Mouse (Mus musculus) neural tube, embryonic 10.5 days (tissue): ENCODE measurements around the gene Rnf135.
"Not testable (repeated sequence)": the region's sequence is repeated elsewhere in the genome, so short reads cannot be mapped to it uniquely, and the experiment has no call there.

ENCODE experiments used
- DNase-seq: peaks from one replicate; pipeline ENCODE4 v3.0.0-alpha.2; 2017; ENCODE audit warnings: low spot score; ENCODE audit errors: extremely low spot score

The Rnf135 gene

DNA sequence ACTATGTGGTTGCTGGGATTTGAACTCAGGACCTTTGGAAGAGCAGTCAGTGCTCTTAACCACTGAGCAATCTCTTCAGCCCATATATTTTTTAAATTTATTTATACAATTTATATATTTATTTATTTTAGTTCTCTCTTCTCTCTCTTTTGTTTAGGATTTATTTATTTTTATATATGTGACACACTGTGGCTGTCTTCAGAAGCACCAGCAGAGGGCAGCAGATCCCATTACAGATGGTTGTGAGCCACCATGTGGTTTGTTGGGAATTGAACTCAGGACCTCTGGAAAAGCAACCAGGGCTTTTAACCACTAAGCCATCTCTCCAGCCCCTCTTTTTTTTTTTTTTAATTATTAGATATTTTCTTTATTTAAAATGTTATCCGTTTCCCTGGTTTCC, 16.7 kb downstream of the Rnf135 start:
- no peak for DNase-seq

DNA sequence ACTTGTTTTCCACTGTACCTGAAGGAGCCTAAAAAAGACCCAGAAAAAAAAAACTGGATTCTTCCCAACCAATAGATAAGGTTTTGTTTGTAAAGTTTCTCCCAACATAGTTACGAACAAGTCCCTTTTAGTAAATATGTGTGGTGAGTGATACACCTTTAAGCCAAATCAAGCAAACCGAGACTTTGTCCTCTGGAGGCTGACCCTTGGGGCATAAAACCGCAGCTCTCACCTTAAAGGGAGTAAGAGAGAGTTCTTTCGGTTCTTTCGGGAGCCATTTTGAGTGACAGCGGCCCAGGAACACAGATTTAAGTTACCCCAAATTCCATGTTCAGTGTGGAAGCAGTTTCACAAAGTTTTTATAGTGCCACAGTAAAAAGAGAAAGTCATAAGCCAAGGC, 18.6 kb downstream of the Rnf135 start:
- DNase-seq = no peak

DNA sequence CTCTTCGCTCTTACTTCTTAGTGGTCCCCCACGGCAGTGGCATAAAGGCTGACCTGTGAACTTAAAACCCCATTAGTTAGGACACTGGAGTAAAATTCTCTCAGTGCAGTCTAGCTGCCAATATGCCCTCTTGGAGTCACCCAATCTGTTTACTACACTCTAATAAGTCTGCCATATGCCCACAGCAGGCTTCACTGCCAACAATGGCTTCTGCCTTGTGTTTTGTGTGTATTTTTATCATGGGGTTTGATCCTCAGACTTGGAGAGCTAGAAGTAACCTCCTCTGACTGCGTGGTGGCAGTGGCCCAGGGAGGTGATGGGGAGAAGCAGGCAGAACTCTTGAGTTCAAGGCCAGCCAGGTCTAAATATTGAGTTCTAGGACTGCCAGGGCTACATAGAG, 20.4 kb downstream of the Rnf135 start:
- DNase-seq = no peak

DNA sequence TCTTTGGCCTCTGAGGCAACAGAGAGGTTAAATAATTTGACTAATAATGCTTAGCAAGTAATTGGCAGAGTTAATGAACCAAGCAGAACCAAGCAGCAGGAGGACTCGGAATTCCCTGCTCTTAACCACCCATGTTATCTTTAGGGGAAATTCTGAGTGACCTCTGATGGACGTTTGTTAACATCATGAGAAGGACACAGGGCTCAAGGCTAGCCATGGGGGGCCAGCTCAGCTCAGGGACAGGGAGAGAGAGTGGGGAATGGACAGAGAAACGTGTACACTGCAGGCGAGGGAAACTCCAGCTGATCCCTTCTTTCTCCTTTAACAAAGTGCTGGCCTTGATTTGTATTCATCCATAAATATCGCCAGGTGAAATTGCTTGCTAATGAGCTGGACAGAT, 21.3 kb downstream of the Rnf135 start:
- no peak for DNase-seq

DNA sequence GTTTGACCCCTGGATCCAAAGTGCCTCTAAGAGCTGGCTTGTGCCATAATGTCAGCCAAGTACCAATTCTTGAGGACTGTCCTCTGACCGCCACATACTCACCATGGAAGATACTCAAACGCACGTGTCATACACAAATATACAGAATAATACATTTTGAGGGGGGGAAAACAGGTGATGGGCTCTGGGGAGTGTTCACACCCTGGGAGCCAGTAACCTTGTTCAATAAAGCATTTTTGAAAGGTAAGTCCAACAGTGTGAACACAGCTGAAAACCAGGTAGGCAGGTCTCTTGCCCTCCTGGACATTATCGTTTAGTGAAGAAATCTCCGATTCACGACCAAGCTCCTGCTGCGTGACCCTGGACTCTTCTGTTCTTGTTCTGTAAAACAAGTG, 24.8 kb downstream of the Rnf135 start:
- no peak for DNase-seq

DNA sequence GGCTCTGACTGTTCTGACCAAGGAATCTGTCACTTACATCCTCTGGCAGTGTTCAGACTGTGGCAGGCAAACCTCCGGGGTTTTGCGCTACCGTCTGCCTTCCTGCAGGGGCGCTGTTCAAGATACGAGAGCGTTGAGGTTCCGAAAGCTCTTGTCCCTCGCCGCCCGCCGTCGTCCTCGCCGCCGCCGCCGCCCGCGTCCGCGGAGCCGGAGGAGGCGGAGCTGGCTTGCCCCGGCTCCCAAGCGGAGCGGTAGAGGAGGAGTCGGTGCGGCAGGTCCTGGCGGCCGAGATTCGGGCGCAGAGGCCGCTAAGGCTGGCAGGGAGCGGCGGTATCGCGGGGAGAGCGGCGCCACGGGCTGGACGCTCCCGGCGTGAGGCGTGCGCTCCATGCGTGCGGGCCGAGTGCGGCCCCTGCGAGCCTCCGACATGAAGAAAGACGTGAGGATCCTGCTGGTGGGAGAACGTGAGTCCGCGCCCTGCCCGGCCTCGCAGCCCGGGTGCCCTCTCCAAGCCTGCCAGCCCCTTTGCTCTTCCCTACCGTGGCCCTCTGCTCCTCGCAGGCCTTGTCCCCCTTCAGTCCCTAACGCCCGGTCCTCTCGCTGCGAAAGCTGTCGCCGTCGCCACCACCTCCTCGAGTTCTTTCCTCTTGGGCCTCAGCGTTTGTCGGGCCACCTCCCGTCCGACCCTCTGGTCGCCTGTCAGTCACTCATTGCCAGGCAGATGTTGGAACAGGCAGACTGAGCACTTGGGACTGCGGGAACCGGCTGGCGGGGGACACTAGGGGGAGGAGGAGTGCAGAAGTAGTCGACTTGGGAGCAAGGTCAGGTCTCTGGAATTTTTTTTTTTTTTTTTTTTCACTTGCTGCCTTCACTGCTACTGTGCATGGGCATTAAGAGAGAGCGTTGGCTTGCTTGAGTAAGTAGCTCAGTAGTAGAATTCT, 25.5 kb downstream of the Rnf135 start, which contains the start of gene Rhot1:
Rhot1 (plus strand) TSS at position 160 of the 941 bp plus-strand sequence.
- DNase-seq = peak; percentile 98

DNA sequence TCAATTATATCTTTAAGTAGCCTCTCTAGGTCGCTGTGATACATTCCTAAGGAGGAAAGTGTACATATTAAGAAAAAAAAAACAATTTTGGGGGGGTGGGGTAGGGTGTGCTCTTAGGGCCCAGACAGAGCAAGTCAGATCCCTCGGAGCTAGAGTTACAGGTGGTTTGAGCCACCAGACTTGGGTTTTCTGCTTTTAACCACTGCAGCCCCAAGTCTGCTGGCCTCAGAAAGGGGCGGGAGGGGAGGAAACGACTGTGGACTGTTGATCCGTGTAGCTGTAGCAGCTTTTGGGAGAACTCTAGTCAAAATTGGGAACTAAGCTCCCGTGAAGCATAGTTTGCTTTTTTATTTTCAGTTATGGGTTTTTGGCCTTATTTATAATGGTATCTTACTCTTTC, 26.7 kb downstream of the Rnf135 start:
- DNase-seq = no peak

DNA sequence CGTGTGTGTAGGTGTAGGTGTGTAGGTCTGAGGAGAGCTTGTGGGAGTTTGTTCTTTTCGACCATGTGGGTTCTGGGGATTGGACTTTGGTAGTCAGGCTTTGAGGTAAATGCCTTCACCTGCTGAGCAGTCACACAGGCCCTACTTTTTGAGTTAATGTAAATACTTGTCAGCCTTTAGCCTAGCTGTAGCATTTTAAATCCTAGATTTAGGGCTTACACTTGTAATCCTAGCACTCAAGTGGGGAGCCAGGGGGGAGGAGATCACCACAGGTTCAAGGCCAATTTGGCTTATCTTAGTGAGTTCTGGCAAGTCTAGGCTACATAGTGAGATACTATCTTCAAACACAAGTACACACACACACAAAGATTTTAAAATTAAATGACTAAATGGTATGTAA, 28.6 kb downstream of the Rnf135 start:
- DNase-seq = no peak

DNA sequence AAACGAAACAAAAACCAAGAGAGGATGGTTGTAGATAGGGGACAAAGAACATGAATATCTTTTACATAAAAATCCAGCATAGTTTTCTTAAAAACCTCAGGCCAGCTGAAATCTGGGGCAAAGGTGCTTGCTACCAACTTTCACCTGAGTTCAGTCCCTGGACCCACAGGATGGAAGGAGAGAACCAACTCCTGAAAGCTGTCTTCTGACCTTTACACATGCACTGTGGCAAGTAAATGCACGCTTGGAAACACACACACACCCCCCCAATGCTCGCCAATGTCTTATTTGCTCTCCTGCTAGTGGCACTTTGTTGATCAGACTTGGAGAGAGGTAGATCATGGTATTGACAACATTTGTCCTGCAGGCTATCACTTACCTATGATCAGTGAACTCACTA, 31.6 kb downstream of the Rnf135 start:
- DNase-seq = no peak

DNA sequence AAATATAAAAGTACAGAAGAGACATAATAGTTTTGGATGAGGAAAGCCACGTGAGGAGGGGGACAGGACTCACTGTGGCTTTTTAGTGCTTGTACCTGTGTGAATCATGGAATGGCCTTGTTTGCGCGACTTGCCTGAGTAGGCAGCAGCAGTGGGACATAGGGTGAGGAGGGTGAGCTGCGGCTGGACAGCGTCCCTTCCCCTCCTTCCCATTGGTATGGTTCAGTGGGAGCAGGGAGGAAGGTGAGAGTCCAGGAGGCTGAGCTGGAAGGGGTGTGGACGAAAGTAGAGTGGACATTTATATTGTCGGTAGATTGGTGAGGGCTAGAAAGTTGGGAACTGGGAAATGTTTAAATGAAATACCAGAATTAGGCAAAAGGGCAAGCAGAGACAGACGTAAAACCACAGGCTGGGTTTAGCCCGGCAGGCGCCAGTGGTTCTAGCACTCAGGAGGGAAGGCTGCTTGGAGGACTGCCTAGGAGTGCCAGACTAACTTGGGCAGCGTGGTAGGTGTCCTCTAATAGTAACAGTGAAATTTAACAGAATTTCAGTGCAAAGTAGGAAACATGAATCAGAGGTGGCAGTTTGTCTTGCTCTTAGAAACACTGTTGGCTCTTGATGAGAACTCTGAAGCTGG, 35.1 kb downstream of the Rnf135 start:
- DNase-seq = no peak

DNA sequence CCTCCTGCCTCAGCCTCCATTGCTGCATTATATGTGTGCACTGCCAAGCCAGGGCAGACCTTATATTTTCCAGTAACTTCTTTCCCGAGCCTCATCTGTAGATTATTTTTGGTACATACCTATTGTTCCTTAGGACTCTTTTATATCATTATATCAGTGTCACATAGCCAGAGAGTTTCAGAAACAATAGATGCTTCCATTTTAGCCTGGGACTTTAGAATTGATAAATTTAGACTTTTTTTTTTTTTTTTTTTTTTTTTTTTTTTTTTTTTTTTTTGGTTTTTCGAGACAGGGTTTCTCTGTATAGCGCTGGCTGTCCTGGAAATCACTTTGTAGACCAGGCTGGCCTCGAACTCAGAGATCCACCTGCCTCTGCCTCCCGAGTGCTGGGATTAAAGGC, 46.4 kb downstream of the Rnf135 start:
- not testable (repeated sequence) for DNase-seq

DNA sequence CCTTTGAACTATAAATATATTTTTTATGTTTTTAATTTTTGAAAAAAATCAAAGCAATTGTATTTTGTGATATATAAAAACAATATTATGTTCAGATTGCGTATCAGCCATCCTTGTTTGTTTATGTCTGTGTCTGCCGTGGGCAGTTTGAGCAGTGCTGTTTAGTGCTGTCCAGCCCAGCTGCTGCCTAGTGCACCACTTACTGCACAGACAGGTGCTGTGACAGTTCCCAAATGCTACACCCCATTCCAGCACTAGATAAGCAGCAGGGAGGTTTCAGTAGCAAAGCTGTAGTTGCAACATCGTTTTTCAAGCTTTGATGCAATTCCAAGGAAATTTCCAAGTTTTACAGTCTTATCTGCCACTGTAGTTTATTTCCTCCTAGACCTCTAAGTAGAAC, 53.6 kb downstream of the Rnf135 start:
- DNase-seq = no peak

DNA sequence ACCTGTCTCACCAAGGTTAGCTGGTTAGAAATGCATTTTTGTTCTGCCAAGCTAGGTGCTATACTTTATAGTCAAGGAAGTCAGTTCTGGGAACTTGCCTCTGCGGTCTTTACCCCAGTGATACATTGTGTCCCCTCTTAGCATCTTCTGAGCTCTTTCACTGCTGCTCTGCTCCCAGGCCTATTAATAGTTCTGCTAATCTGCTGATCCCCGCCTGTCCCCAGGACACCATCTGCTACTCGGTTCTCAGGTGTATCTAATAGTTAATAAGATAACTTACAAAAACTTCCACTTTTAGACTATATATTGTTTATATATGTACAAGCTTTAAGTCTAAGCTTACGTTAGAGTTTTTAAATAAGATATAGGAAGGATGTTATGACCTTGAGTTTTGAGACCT, 54.7 kb downstream of the Rnf135 start:
- DNase-seq = no peak

DNA sequence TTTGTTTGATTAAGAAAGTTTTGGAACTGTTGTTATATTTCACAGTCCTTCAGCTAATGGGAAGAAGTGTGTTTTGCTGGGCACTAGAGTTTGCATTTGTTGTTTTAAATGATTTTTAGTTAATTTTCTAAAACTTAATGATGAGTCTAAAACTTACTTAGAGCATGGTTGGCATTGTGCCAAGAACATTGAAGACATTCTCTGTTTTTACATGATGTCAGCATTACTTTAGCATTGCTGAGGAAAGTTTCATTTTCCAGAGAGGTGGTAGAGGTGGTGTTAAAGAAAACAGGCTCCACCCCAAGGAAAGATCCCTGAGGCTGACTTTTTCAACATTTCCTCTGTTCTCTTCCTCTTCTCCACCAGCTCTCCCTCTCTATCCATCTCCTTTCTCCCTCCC, 63.4 kb downstream of the Rnf135 start:
- no peak for DNase-seq

DNA sequence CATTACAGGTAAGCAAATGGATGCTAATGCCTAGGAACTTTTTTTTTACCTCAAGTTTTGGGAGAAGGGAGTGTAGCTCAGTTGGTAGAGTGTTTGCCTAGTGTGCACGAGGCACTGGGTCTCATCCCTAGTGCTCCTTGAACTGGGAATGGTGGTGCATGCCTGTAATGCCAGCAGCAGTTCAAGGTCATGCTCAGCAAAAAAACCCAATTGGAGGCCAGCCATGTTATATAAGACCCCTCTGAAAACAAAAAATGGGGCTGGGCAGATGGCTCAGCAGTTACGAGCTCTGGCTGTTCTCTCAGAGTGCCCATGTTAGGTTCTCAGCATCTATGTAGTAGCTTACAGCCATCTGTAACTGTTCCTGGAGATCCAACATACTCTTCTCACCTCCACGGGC, 64.9 kb downstream of the Rnf135 start:
- DNase-seq = no peak
